Mouse (Mus musculus) liver, adult (tissue): Measurements from ENCODE around the gene Eif3m.

Experiments
- GATA4 ChIP-seq: IDR thresholded peaks from 2 replicates; pipeline ENCODE4 v1.6.1; 2014; ENCODE audit warnings: mild to moderate bottlenecking, low read length; ENCODE audit not compliant: insufficient replicate concordance

The Eif3m gene

DNA sequence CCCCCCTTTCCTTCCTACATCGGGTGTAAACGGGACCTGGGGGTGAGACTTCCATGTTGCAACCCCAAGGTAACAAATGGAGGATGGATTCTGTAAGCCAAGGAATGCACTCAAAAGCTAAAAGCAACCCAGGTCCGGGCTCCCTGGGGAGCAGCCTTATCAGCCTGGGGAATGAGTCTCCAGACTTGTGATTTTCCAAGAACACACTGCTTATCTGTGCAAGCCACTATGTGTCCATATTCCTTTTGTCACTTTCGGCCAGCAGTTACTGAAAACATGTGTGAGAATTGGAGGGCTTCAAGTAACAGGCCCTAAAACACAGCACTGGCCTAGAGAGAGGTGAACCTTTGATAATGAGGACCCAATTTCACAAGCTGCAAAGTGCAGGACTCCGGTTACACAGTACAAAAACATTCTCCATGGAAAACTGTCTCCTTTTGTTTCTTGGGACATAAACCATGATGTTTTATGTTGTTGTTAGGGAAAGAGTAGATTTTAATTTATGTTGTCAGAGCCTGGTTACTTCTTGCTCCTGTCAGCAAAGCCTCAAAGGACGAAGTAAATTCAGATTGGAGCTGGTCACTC, 6.2 kb upstream of the Eif3m start:
- TF ChIP-seq GATA4, result no peak

DNA sequence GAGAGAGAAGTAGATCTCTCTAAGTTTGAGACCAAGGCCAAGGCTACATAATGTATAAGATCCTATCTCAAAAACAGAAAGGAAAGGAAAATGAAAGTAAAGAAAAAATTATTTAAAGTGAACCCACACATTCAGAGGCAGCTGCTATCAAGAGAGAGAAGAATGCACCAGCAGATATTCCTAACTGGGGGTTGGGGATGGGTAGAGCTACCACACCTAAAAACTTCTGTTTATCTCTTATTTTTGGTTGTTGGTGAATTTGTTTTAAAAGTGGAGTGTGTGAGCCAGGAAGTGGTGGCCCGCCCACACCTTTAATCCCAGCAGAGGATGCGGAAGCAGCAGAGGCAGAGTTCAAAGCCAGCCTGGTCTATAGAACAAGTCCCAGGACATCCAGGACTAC, 5.0 kb upstream of the Eif3m start:
- TF ChIP-seq GATA4, result no peak

DNA sequence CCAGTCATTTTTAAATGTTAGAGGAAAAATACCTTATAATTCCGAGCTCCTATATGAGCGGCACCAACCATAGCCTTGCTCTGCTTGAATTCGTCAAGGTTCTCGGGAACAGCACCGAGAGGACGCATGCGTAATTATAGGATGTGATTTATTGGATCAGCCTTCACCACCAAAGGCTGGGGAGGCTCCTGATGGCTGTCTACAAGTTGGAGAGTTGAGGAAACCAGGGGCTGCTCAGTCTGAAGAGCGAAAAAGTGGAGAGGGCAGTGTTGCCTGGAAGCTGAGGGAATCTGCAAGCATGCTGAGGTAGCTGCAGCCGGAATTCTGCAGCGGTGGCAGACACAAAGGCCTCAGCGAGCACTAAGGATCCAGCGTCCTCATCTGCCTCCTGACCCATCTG, 4.4 kb upstream of the Eif3m start:
- no peak for TF ChIP-seq GATA4

DNA sequence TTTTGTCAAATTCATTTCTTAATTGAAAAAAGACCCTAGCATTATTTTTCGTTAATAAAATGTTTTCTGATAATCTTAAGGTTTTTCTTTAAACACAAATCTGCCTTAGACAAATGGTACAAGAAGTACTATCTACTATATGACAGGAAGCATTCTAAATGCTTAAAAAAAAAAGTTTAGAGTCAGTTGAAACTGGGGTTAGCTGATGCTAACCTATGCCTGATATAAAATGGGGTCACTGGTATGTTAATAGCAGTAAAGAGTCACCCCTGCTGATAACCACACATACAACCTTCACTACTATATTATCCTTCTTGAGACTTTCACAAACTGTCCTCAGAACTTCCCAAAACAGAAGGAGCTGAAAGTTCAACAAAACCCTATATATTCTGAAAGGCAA, 2.6 kb upstream of the Eif3m start:
- no peak for TF ChIP-seq GATA4

DNA sequence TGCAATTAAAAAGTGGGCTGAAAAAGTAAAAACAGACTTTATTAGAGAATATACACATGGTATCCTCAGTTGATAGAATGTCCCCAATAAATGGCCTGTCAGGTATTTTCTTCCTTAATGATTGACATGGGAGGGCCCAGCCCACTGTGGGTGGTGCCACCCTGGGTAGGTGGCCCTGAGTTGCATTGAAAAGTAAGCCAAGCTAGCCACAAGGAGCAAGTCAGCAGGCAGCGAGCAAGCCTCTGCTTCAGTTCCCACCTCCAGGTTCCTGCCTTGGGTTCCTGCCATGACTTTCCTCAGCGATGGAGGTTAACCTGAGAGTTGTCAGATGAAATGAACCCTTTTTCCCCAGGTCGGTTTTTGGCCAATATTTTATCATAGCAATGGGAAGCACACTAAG, 922 bp upstream of the Eif3m start:
- no peak for TF ChIP-seq GATA4

DNA sequence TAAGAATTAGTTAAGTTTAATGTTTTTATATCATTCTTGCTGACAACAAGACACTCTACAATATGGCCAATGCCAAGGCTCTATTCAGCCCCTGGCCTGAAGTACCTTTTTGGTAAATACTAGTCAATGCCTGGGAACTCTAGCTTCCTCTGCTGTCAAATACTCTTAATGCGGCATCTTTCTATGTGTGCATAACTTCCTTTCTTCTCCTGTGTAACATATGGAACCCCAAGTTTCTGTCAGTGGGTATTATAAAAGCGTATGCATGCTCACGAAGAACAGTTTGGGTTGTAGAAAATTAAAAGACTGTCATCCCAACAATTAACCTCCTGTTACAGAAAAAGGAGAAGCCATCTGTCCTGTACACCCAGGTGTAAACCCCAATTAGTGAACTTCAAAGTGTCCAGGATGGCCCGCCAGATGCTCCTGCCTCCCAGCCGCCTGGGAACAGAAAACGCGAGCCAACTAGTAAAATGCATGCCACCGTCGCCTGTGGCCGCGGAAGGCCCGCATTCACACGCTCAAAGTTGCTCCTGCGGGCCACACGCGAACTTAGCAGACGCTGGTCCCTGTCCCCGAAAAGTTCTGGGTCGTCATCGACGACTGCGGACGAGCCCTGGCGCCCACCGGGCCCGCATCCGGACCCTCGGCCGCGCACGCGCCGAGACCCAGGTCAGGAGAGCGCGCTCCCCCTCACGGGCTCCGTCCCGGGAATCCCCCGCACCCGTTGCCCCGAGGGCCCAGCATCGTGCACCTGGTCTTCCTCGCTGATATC, 501 bp downstream of the Eif3m start:
- TF ChIP-seq GATA4, result no peak

DNA sequence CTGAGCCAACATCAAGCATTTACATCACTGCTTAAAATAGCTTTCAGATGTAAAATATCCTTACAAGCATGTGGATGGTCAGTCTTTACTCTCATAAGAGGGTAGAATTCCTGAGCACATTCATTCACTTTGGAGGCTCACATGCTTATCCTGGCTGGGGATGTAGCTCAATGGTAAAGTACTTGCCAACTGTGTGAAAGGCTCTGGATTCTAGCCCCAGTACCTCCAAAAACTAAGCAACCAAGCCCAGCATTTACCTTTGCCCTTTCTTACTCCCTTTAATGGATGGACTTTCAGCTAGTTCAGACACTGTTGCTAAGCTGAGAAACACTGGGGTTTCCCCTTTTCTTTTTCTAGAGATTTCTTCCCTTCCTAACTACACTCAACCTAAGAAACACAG, 9.6 kb downstream of the Eif3m start:
- TF ChIP-seq GATA4, result no peak

DNA sequence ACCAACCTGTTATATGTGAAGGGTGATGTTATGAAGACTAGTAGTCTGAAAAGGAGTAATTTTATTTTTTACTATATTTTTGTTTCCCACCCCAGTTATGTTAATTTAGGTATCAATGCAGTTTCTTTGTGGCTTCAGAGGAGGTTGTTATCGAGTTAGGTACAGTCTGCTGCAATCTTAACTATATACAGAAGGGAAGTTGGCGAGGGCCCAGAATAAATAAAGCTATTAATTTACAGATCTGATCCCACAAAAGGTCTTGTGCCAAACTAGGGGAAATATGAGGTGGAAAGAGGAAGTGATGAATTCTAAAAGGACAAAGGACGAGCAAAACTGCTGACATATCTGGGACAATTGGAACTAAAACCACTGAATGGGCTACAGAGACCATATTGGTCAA, 20.7 kb downstream of the Eif3m start:
- no peak for TF ChIP-seq GATA4

DNA sequence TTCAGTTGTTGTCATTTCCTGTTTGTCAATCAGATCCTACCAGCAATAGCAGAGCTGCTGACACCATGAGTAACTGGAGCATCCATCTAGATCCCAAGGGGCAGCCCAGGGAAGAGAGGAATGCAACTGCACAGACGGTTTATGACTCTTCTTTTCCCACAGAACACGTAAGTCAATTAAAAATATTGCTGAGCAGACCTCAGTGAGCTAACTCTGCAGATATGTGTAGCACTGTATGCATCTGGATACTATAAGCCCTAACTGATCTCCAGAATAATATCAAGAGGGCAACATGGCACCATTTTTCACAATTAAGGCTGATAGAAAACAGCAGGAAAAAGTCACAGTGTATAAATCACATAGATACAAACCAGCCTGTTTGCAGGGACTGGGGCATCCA, 22.4 kb downstream of the Eif3m start:
- no peak for TF ChIP-seq GATA4

DNA sequence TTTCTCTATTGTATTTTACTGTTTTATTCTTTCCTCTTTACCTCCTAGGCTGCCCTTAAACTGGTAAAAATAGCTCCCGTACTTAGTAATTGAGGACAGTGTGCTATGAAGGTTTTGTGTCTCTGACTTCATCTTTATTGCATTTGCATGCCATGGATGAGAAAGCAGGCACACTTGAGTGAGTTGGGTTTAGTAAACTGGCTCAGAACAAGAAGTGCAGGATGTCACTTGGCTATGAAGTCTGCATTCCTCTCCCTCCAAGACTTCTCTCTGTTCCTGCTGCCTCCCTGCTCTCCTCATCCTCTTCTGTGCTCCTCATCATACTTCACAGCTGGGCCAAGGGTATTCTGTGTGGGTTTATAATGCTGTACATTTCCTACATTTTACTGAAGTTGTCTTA, 27.9 kb downstream of the Eif3m start:
- TF ChIP-seq GATA4, result no peak

DNA sequence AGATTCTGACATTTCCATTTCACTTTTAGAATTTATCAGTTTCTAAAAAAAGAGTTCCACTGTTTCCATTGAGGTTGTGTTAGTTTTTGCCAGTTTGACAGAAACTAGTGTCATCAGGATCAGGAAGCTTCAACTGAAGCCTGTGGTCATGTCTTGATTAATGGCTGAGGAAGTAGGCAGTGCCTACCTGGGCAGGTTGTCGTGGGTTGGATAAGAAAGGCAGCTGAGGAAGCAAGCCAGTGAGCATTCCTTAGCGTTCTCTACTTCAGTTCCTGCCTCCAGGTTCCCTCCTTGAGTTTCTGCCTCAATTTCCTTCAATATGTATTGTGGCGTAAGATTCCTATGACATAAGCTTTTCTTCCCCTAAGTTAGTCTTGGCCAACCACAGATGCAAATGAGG, 31.1 kb downstream of the Eif3m start:
- TF ChIP-seq GATA4, result no peak

DNA sequence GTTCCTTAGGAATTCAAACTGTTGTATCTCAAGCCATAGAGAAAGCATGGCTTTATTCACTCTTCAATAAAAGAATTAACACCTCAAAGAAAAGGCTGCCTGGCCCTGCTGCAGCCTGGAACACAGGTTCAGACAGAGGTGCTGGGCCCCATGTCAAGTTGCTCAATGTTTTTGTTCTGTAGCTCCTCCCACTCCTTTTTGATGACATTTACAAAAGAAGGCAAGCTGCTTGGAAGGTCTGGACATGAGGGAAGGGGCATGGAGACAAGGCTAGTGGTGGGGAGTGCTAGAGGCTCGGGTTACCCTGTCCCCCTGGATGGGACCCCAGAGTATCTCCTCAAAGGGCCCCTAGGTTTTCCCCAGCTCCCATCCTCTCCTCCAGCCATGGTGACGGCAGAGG, 35.2 kb downstream of the Eif3m start:
- TF ChIP-seq GATA4, result no peak

DNA sequence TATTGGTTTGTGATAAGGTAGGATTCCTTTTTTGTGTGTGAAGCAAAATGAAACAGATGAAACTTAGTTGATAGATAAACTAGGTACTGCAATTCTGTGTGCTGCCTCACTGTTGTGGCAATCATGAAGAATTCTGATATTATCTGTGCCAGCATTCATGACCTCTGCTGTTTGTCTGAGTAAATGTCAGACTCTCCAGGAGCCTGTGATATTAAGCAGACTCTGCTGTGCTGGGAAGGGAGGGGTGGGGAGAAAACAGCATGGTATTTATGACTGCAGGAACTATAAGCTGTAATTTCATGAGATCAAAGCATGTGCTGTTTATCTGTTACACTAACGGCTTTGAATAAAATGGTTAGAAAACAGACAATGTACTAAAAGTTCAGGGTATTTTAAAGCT, 52.4 kb downstream of the Eif3m start:
- no peak for TF ChIP-seq GATA4
